Mouse (Mus musculus): ENCODE results near the gene Bmp2k.
"Not testable (repeated sequence)": the region's sequence is repeated elsewhere in the genome, so short reads cannot be mapped to it uniquely, and the experiment has no call there.

The Bmp2k gene

DNA sequence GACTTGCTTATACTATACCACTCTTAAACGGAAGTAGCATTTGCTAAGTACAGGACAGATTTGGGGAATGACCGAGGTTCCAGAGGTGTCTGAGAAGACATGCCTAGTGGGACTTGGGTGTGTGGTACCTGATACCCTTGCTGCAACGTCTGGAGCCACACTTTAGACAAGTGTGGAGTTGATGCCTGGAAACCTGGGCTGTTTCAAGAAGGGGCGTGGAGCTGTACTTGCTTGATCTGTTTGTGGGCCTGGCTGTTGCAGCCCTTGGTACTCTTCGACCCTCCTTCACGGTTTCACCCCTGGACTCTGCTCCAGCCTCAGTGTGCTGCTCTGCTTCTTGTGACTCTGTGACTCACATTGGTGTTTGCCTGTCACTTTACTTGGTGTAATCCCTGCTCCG is 5.4 kb downstream of the Bmp2k start:
- DNase-seq = peak; percentile 72

DNA sequence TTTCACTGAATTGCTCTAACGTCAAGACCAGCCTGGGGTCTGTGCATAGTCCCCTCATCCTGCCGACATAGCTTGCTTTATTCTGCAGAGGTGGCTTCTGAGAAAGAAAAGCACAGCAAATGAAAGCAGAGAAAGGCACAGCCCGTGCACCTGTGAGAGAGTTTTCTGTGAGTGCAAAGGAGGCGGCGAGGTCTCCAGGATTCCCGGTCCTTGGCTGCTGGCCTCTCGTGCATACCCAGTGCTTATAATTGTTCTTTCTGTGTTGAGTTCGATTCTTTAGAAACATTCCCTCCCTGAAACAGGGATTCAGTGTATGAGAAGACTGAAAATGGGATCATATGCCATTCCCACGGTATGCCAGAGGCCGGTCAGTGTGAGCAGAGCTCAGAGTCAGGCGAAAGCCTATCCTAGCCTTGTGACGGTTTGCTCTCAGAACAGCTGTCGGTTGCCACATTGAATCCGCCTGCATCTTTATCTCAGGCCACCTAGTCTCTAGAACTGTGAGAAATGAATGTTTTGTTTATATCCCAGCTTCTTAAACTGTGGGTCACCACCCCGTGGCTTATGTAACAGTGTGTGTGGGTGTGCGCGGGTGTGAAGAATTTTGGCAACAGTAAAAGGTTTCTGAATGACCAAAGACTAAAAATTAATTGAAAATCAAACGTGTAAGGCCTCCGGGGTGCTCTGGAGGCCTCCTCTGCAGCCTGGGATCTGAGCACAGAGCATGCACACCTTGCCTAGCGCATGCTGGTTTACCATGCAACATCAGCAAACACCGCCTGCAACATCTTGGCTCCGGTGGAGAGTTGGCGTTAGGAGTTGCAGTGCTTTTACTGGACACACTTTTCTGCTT is 6.9 kb downstream of the Bmp2k start:
- peak; percentile 95 for DNase-seq

DNA sequence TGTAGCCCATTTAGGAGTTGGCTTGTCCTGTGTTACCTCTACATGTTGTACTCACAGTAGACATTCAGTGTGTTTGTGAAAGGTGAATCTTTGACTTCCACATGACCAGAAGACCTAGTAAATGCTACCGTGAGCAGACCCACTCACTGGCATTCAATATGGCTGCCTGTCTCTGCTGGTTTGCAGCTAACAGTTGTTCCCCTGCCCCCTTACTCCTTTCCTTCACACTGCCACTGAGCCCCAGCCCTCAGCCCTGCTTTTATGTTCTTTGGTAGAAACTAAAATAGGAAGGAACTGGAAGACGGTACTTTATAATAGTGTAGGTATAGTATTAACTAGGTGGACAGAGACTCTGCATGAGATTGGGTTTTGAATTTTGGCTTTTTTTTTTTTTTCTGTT is 8.4 kb downstream of the Bmp2k start:
- peak; percentile 75 for DNase-seq

DNA sequence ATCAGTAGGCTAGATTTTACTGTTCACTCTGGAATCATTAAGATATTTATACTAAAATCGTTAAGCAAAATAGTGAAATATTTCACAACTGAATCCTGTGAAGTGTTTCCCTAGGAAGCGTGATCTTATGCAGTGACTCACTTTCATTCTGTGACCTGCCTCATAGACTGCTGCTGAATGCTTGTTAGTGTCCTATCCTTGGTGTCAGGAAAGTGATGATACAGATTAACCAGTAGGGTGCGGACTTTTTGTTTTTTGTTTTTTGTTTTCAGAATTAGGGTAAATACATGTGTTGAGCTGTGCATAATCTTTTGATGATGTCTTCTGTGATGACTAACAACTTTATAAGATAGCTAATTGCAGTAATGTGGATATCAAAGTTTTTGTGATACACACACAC is 9.4 kb downstream of the Bmp2k start:
- DNase-seq = no peak

DNA sequence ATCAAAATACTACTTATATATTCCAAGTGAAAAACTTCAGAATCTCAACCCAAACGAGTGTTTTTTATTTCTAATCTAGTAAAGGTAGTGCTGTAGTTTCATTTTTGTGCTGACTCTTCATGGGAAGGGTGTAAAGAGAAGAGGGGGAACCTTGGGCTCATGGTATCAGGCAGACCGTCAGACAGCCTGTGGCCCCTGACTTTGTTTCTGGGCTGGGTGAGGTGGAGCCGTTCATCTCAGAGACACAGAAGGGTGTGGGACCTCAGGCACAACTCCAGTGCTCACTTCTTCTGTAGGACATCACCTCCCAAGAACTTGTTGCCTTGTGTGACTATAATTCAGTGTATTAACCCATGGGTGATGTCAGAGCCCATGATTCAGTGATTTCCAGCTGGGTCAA is 10.0 kb downstream of the Bmp2k start:
- peak; percentile 83 for DNase-seq

DNA sequence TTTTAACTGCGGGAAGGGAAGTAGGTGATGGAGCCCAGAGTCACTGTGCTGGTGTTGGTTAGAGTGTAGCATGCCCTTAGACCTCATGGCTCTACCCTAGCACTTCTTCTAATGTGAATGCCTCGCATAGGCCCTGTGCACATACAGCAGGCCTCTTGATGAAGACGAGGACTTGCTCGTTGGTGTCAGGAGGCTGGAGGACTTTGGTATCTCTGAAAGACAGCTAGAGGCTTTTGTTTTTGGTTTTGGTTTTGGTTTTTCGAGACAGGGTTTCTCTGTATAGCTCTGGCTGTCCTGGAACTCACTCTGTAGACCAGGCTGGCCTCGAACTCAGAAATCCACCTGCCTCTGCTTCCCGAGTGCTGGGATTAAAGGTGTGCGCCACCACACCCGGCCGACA is 11.7 kb downstream of the Bmp2k start:
- DNase-seq = peak; percentile 76

DNA sequence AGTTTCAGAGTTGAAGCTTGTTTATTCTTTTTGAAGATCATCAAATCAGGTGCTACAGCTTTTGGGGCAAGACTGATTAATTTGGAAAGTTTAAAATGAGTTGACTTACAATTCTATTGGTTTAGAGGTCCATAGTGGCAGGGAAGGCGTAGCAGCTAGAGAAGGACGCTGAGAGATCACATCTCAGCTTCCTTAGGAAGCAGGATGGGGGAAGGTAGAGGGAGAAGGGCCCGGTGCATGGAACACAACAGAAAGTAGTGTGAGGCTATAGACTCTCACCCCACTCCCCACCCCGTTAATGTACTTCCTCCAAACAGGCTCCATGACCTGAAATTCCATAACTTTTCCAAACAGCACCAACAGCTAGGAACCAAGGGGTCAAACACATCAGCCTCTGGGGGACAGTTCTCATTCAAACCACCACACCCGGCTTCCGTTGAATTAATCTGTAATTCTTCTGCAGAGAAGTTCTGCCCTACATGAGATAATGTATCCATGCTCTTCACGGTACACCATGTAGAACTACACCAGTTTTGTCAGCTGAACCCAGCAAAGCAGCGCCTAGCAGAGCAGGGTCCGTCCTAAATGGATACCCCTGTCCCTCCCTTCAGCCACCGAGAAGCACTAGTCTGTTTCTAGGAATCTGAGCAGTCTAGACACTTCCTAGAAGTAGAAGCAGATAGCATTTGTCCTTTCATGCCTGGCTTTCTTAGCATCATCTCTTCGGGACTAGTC is 12.3 kb downstream of the Bmp2k start:
- DNase-seq = peak; percentile 64

DNA sequence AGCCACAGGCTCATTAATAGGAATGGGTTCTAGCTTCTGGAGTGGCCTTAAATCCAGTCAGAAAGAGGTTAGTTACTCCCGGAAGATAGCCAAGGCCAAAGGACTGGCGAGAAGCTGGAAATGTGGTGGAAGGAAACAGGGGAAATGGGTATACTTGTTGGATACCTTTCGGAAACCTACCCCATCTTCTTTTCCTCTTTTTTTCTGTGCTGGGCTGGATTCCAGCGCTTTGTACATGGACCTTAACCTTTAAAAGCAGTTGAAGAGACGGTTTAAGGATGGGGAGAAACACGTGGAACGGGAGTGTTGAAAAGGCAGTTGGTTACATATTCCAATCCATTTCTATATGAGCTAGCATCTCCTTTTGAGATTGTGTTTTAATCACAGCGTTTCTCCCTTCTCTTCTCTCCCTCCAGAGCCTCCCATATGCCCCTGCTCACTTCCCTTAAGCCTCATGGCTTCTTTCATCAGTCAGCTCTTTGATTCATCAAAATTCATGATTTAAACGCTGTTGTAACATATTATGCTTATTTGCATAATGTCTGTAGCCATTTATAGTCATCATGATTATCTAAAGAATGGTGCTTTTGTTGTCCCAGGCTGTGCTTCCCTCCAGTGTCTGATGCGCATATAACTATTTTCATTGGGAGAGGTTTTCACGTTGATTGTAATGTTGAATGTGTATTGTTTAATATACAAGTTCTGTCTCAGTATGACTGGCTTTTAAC is 18.5 kb downstream of the Bmp2k start:
- DNase-seq = peak; percentile 36

DNA sequence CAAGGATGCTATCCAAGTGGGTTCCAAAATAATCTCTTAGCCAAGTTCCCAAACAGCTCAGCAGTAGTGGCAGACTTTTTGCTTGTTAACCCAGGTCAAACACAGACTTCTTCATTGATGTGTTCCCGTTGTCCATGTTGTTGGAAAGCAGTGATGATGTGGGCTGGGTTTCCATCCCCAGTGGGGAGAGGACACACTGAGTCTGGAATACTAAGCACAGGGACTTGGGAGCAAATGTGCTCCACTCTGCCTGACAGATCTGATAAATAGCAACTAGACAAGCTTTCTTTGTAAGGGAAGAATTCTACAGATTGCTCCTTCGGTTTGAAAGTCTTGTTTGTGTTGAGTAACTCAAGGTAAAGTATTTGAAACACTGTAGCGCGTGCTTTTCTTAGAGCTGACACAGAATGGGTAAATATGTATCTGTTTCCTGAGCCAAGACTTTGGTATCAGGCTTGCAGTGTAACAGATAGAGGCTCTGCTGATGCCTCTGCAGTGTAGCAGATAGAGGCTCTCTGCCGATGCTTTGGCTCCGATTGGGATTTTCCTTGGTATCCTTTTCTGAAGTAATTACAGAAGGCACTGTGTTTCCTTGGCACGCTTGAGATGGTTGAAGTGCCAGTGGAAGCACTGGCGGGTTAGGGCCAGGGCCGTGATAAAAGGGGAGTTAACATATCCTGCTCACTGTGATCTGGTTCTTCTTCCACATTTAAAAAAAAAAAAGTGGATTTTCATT is 19.5 kb downstream of the Bmp2k start:
- peak; percentile 80 for DNase-seq

DNA sequence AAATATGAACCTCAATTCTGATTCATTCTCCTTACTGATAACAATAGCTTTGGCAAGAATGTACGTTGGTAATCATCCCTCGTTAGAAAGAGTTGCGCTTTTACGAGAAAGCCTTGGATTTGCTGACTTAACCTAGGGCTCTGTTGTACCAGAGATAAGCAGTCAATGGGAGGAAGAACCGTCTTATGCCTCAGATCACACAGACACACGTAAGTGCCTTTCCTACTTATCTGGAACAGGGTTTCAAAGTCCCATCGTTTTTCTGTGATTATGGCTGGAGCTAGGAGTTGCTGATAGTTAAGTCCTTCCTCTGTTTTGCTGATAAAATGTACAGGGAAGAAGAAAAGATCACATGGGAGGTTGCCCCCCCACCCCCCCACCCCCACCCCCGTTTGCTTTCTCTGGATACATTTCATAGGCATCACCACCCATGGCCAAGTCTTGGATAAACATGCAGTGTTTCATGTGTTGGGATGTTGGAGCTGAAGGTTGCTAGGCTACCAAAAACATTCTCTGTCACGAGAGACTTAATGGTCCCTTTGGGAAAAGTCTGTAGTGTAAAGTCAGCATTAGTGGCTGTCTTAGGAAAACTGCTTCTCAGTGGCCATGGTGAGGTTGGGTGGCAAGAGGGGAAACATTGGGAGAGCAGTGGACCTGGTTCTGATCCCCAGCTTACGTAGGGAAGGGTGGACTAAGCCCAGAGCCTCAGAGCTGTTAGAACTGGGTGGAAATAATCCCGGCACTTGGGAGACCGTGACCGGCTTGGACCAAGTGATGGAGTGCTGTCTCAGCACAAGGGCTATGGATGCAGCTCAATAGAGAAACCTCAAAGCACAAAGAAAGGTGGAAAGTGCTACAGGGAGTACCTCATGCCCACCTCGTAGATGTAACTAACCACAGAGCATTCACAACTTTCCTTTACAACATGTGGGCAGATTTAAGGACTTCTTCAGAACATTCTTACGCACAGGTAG is 25.1 kb downstream of the Bmp2k start:
- peak; percentile 91 for DNase-seq

DNA sequence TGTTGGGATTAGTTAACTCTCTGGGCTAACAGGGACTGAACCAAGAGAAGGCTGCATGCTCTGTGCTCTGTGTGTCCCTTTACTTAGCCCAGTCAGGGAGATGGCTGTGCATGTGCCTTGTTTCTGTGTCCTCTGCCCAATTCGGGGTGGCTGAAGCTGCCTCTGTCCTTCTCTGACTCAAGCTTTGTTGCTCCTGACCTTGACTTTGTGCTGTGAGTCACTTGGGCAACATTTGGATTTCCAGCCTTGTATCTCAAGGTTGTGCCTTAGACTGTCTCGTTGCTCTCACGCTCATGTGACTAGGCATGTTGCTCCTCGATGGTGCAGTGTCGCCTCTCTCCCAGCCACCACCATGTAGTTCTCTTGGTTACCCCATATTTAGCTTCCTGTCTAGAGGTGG is 27.3 kb downstream of the Bmp2k start:
- DNase-seq = peak; percentile 75

DNA sequence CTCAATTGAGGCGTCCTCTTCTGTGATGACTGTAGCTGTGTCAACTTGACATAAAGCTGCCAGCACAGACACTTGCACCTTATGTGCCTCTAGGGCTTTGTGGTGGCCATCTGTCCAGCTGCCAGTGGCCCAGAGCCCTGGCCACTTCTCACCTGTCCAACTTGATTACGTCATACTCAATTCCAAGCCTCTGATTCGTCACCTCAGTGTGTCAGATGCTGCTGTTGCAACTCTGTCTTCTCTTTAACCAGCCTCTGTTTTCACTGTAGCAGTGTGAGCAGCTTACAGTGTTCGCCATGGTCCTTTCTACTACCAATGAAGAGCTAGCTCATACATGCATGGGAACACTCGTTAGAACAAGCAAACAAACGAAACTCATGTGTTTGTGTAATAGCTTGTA is 28.2 kb downstream of the Bmp2k start:
- DNase-seq = peak; percentile 75

DNA sequence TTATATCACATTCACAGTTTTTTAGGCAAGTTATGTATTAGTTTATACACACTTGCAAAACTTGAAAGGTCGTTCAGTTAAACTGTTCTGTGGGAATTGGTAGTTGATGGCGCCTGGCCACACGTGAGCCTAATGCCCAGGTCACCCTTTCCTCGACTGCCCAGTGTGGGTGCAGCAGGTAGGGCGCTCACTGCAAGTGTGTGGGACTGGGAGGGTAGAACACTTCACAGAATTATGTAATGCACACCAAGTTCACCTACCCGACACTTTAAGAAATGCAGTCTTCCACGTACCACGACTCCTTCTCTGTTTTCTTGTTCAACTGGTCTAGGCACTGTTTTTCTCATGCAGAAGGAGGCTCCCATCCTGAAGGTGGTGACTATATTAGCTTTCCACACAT is 30.5 kb downstream of the Bmp2k start:
- peak; percentile 60 for DNase-seq

DNA sequence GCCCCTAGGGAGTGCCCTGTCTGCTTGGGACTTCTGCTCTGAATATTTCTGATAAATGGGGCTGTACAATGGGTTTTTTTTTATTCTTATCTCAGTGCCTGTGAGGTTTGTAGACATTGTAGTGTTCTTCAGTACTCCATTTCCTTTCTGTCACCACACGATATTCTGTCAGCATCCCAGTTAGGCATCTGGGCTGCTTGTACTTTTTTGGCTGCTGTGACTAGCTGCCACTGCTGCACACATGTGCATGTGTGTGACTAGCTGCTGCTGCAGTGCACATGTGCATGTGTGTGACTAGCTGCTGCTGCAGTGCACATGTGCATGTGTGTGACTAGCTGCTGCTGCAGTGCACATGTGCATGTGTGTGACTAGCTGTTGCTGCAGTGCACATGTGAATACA is 31.4 kb downstream of the Bmp2k start:
- not testable (repeated sequence) for DNase-seq

DNA sequence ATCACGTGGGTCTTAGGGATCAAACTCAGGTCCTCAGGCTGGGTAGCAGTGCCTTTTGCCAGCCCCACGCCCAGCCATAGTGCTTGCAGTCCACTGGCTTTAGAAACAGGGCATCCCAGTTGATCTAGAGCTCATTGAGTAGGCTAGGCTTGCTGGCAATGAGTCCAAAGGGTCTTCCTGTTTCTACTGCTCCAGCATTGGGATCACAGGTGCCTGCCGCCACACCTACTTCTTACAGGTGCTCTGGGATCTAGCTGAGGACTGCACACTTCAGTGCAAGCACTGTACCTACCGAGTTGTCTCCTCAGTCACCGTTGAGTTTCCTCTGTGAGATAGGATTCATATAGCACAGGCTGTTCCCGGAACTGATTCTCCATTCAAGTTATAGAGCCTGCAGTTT is 34.3 kb downstream of the Bmp2k start:
- DNase-seq = peak; percentile 78

DNA sequence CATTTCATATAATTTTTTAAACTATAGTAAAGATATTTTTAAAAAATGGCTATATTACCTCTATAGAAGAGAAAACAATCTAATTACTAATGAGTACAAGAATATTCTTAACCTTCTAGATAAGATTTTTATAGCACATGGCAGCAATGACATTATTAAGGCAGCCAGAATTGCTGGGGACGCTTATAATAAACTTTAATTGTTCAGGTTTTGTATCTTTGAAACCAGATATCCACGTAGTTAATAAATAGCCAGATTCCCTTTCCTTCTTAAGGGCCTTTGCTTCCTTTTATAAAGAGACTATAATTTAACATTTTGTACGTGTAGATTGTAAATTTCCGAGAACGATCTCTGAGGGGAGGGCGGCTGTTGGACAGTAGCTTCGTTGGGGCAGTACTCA is 47.8 kb downstream of the Bmp2k start:
- DNase-seq = no peak

DNA sequence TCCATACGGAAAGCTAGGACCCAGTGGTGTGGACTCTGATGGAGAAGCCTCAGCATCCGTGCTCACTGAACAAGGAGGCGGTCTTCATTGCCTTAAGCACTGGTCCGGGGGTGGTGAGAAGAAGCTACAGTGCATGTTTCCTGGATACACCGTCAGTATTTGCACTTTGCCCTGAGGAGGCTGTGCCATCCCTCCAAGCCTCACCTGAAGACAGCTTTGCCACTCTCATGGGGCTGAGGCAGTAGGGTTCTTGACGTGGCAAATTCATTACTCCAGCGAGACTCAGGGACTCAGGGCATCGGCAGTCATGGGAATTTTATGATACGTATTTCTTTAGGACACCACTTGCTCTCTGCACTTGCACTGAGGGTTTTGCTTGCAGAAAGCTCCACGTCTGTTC is 49.2 kb downstream of the Bmp2k start:
- peak; percentile 58 for DNase-seq

DNA sequence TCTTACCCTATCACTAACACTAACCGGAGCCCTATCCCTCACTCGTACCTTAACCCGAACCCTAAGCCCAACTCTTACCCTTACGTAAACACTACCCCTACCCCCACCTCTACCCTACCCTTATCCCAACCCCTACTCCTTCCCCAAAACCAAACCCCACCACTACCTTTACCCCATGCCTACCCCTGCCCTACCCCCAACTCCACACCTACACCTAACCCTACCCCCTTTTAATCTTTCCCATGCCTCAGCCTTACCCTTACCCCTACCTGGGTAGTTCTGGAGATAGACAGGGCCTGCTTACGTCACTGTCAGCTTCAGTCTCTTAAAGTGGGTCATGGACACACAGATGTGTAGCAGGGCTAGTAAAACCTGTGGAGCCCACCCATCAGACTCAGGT is 51.4 kb downstream of the Bmp2k start:
- DNase-seq = no peak

DNA sequence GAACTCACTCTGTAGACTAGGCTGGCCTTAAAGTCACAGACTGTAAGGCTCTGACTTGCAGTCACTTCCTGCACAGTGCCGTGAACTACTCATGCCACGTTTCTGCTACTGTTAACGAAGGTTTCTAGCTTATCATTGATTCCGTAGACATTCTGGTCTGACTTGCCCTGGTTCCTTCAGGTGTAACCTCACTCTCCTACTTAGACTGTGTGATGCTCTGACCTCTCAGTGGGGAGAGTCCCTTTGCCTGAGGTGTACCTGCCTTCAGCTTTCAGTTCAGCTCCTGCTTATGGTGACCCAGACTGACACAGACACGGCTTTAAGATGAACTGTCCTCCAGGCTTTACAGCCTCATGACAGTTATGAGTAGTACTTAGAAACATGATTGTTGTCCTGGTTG is 56.7 kb downstream of the Bmp2k start:
- peak; percentile 80 for DNase-seq

DNA sequence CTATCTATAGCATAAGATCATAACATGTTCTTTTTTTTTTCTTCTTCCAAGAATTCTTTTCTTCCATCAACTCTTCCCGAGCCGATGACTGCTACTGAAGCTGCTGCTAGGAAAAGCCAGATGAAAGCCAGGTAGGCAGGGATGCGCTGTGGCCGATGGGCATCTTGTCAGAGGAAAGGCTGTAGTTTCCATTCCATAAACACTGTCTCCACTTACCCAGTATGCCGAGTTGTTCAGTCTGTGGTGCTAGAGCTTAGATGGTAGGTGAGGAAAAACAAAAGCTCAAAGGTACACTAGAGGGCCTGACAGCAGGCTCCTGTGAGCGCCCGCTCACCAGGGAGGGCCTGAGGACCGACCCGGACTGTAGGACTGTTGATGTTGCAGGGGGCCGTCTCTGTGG is 57.3 kb downstream of the Bmp2k start:
- DNase-seq = peak; percentile 55

DNA sequence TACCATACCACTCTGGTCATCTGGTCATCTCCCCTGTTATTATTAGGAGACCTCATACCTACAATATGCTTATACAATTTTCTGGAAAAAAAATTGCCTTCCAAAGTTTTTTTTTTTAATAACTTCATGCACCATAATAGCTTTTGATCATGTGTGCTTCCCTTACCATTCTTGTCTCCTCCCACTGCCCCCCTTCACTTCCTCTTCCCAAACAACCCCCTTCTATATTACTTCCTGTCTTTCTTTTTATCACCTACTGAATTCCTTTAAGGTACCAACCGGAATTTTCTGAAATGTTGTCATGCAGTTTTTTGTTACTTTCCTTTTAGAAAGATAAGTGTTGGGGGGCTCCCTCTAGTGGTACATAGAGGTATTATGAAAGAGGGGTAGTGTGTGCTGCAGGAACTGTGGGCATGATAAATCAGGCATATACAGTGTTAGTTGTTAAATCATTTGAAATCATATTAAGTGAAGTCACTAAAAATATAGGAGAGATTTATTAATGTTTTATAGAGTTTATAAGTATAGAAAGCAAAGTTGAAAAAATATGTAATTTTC is 58.1 kb downstream of the Bmp2k start:
- peak; percentile 48 for DNase-seq
